Mouse (Mus musculus) embryonic facial prominence, embryonic 14.5 days (tissue): ENCODE measurements around the gene Kidins220. TPM values are rescaled to one million over a fixed set of nuclear protein-coding genes. Genes with fewer than 3 reads are reported as not detected.
A peak's percentile ranks its signal among the peaks of the same experiment; 100 is the strongest.

Experiments used
- ATAC-seq: fragments of 200-750 bp; cut with Nextera tagmentation; 2 replicates; pipeline ENCODE4 v1.8.0; 2017; ENCODE audit warnings: low read depth, moderate number of reproducible peaks, moderate TSS enrichment
- DNase-seq: peaks from one replicate; pipeline ENCODE4 v3.0.0-alpha.2; 2015; ENCODE audit warnings: low spot score
- H3K27ac ChIP-seq: fragments of 300-500 bp; sonication (generic); replicated peaks from 2 replicates; pipeline ENCODE4 v1.5.1; 2014; ENCODE audit warnings: low read depth, mild to moderate bottlenecking, low read length, moderate library complexity
- H3K27me3 ChIP-seq: fragments of 300-500 bp; sonication (generic); replicated peaks from 2 replicates; pipeline ENCODE4 v1.6.1; 2014; ENCODE audit warnings: low read length; ENCODE audit not compliant: control insufficient read depth, insufficient read depth
- H3K36me3 ChIP-seq: fragments of 300-500 bp; sonication (generic); 2 replicates; pipeline ENCODE4 v1.6.1; 2014; ENCODE audit warnings: low read length, mixed read lengths; ENCODE audit not compliant: control insufficient read depth, insufficient read depth
- H3K4me1 ChIP-seq: fragments of 300-500 bp; sonication (generic); 2 replicates; pipeline ENCODE4 v1.6.1; 2014; ENCODE audit warnings: antibody characterized with exemption, low read length; ENCODE audit not compliant: control insufficient read depth, insufficient read depth
- H3K4me2 ChIP-seq: fragments of 300-500 bp; sonication (generic); 2 replicates; pipeline ENCODE4 v1.6.1; 2014; ENCODE audit warnings: low read depth, mild to moderate bottlenecking, low read length, moderate library complexity, mixed read lengths
- H3K4me3 ChIP-seq: fragments of 300-500 bp; sonication (generic); 2 replicates; pipeline ENCODE4 v1.5.1; 2014; ENCODE audit warnings: low read depth, mild to moderate bottlenecking, low read length
- H3K9ac ChIP-seq: fragments of 300-500 bp; sonication (generic); 2 replicates; pipeline ENCODE4 v1.6.1; 2014; ENCODE audit warnings: low read depth, mild to moderate bottlenecking, low read length, moderate library complexity, mixed read lengths
- H3K9me3 ChIP-seq: fragments of 300-500 bp; sonication (generic); 2 replicates; pipeline ENCODE4 v1.6.1; 2016; ENCODE audit warnings: low read length; ENCODE audit not compliant: control insufficient read depth
- WGBS: fragments of 180-500 bp; shearing (Covaris S2); extraction: QIAGEN DNeasy Blood & Tissue Kit; methylation state at CpG from one replicate; pipeline ENCODE4 v1.1.7; 2014; 5-methylcytosine and 5-hydroxymethylcytosine counted together
- polyA plus RNA-seq: library from polyadenylated mRNA; unstranded; fragments of >200 nt; fragmentation: Nextera tagmentation; extraction: Ambion mirVana; gene quantifications from 2 replicates; pipeline ENCODE4 v1.2.1, GENCODE M21; 2014

Gene Kidins220
- polyA plus RNA-seq, 1 experiment from 2014 or later = 38.4 TPM

- WGBS = 68% methylated on average over 3 of the region's 3 CpGs
- Histone ChIP-seq H3K36me3 (peaks cover 6% of the 10 kb centered on the region; the same call in 1 of the 2 replicates), H3K4me2 (no peak overlapping the region), H3K9ac (no peak overlapping the region), H3K27me3 (no peaks in the 10 kb centered on the region), H3K4me1 (0 out of 2 replicates have a peak, but pooled peaks cover 3% of the 10 kb centered on the region), H3K27ac (no peak overlapping the region), H3K4me3 (no peak overlapping the region), H3K9me3 (no peaks in the 10 kb centered on the region)
- DNase-seq (no peak), ATAC-seq (no peak)
Observed at GRCm38 (mm10) chr12:24933996-24934395, 40.7 kb upstream of the Kidins220 start.

DNA sequence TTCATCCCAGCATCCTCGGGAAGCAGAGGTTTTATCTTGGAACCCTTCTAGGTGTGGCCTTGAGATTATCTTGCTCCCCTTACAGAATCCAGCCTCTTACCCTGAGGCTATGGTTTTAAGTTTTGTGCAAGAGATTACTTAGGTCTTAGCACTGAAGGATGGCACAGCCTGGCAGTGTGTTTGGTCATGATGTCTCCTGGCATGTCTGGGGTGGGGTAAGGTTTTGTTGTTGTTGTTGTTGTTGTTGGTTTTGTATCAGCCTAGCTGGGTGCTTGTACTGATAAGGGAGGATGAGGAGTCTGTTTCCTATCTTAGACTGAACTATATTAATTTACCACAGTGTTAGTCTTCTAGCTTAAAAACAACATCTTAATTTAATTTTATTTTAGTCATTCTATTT lies 38.4 kb upstream of the Kidins220 start:
- H3K9me3 ChIP-seq = no peaks in the 10 kb centered on the region
- no peak overlapping the region for H3K4me3 ChIP-seq
- H3K27ac ChIP-seq = no peak overlapping the region
- 55% methylated on average over 1 of the region's 1 CpGs for WGBS
- no peak overlapping the region for H3K4me2 ChIP-seq
- H3K27me3 ChIP-seq = no peaks in the 10 kb centered on the region
- H3K4me1 ChIP-seq = 0 out of 2 replicates have a peak, but pooled peaks cover 3% of the 10 kb centered on the region
- DNase-seq (no peak), ATAC-seq (no peak)
- peaks cover 28% of the 10 kb centered on the region for H3K36me3 ChIP-seq
- H3K9ac ChIP-seq = no peak overlapping the region

DNA sequence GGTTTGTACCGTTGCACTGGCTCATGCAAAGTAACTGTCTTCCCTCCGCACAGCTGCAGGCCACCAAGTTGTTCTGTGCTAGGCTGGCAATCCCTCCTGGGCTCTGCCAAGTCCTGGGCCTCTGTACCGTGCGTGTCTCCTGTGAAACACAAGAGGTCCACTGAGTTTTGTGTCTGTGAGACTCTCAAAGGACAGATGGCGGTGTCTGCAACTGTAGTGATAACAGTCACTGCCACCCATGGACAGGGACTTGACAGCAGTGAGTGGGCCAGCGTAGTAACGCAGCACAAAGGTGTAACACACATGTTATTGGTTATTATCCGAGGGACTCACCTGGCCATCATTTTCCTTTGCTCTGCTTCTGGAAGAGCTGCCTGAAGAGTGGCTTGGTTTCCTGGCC lies 35.4 kb upstream of the Kidins220 start:
- H3K27me3 ChIP-seq = no peaks in the 10 kb centered on the region
- WGBS = 90% methylated on average over 8 of the region's 8 CpGs
- peaks cover 33% of the 10 kb centered on the region for H3K36me3 ChIP-seq
- H3K9me3 ChIP-seq = no peaks in the 10 kb centered on the region
- H3K27ac ChIP-seq = no peak overlapping the region
- no peak overlapping the region for H3K4me3 ChIP-seq
- ATAC-seq (no peak), DNase-seq (no peak)
- H3K9ac ChIP-seq = no peak overlapping the region
- H3K4me1 ChIP-seq = no peaks in the 10 kb centered on the region
- H3K4me2 ChIP-seq = no peak overlapping the region

- ATAC-seq (no peak), DNase-seq (no peak)
- 78% methylated on average over 9 of the region's 9 CpGs for WGBS
- H3K4me1 ChIP-seq = no peaks in the 10 kb centered on the region
- no peaks in the 10 kb centered on the region for H3K9me3 ChIP-seq
- no peak overlapping the region for H3K9ac ChIP-seq
- H3K27me3 ChIP-seq = no peaks in the 10 kb centered on the region
- H3K36me3 ChIP-seq = peaks cover 37% of the 10 kb centered on the region
- no peak overlapping the region for H3K4me3 ChIP-seq
- H3K4me2 ChIP-seq = no peak overlapping the region
- H3K27ac ChIP-seq = no peak overlapping the region
Observed at GRCm38 (mm10) chr12:24942619-24943287, 32.0 kb upstream of the Kidins220 start.

GRCm38 (mm10) chr12:24943427-24943826 lies 31.3 kb upstream of the Kidins220 start:
- H3K9ac ChIP-seq = no peak overlapping the region
- H3K36me3 ChIP-seq = peaks cover 37% of the 10 kb centered on the region
- DNase-seq (no peak), ATAC-seq (no peak)
- H3K27ac ChIP-seq = no peak overlapping the region
- WGBS = 87% methylated on average over 4 of the region's 4 CpGs
- no peaks in the 10 kb centered on the region for H3K9me3 ChIP-seq
- H3K4me3 ChIP-seq = no peak overlapping the region
- no peaks in the 10 kb centered on the region for H3K4me1 ChIP-seq
- H3K27me3 ChIP-seq = no peaks in the 10 kb centered on the region
- H3K4me2 ChIP-seq = no peak overlapping the region

GRCm38 (mm10) chr12:24944597-24944996 lies 30.1 kb upstream of the Kidins220 start:
- ATAC-seq (no peak), DNase-seq (no peak)
- Histone ChIP-seq H3K9me3 (no peaks in the 10 kb centered on the region), H3K4me1 (no peaks in the 10 kb centered on the region), H3K4me3 (no peak overlapping the region), H3K27ac (no peak overlapping the region), H3K9ac (no peak overlapping the region), H3K4me2 (no peak overlapping the region), H3K36me3 (peaks cover 31% of the 10 kb centered on the region), H3K27me3 (no peaks in the 10 kb centered on the region)
- whole genome bisulfite sequencing = 92% methylated on average over 7 of the region's 7 CpGs

DNA sequence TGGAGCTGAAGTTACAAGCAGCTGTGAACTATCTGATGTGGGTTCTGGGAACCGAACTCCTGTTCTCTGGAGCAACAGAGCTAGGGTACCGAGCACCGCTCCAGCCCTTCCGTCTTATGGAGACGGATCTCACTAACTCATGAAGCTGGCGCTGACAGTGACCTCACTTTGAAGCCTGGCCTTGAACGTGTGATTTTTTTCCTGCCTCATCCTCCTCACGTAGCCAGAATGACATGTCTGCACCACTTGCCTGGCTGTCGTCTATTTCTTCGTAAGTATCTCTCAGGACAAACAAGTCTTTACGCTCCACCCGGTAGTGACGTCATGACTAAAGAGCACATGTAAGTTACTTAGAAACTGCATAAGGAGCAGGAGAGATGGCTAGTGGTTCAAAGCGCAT lies 27.7 kb upstream of the Kidins220 start:
- Histone ChIP-seq H3K27me3 (no peaks in the 10 kb centered on the region), H3K4me1 (no peaks in the 10 kb centered on the region), H3K9ac (no peak overlapping the region), H3K4me3 (no peak overlapping the region), H3K9me3 (no peaks in the 10 kb centered on the region), H3K4me2 (no peak overlapping the region), H3K36me3 (peaks cover 31% of the 10 kb centered on the region), H3K27ac (no peak overlapping the region)
- no peak for DNase-seq
- ATAC-seq = no peak
- WGBS = 91% methylated on average over 14 of the region's 14 CpGs

- H3K4me1 ChIP-seq = no peaks in the 10 kb centered on the region
- H3K9ac ChIP-seq = no peak overlapping the region
- H3K9me3 ChIP-seq = no peaks in the 10 kb centered on the region
- H3K4me2 ChIP-seq = no peak overlapping the region
- 53% methylated on average over 3 of the region's 3 CpGs for WGBS
- H3K27me3 ChIP-seq = no peaks in the 10 kb centered on the region
- H3K27ac ChIP-seq = no peak overlapping the region
- DNase-seq (peak; percentile 76), ATAC-seq (no peak)
- peaks cover 37% of the 10 kb centered on the region for H3K36me3 ChIP-seq
- H3K4me3 ChIP-seq = no peak overlapping the region
Observed at GRCm38 (mm10) chr12:24948344-24948743, 26.4 kb upstream of the Kidins220 start.

DNA sequence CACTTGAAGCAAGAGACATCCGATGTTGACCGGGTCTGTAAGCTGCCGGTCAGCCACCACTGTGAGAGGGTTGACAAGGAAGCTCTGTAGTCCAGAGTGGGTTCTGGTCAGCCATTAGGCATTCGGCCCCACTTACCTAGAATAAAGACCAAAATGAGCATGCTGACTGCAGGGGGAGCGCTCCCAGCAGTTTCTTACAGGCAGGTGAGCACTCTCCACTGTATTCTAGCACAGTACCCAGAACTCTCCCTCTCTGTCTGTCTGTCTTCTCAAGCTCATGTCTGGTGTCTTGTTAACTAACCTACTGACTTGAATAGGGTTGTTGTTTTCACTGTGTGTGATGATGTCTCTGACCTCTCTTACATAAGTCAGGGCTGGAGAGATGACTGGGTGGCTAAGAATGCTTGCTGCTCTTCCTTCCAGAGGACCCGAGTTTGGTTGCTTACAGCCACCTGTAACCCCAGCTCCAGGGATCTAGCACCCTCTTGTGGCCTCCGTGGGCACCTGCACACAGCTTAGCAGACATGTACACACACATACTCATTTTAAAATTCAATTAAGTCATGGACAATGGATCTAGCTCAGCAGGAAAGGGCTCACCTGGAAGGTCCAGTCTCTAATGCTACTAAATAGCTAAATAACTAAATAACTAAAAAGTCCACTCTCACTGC lies 24.2 kb upstream of the Kidins220 start:
- Histone ChIP-seq H3K9me3 (no peaks in the 10 kb centered on the region), H3K36me3 (peaks cover 41% of the 10 kb centered on the region), H3K4me3 (no peak overlapping the region), H3K27me3 (no peaks in the 10 kb centered on the region), H3K4me1 (no peaks in the 10 kb centered on the region), H3K4me2 (no peak overlapping the region), H3K27ac (no peak overlapping the region), H3K9ac (no peak overlapping the region)
- WGBS = 93% methylated on average over 7 of the region's 7 CpGs
- no peak for ATAC-seq
- DNase-seq = no peak
